In genomic region chr9:62860866-62861265, GRCm38 (mm10) we compare ENCODE assay signal across 28 mouse cellular contexts. TPM values are rescaled to one million over a fixed set of nuclear protein-coding genes. Genes with fewer than 3 reads are reported as not detected.
A peak's percentile ranks its signal among the peaks of the same experiment; 100 is the strongest.
DNase-seq lines count a peak whose midpoint lies in the region; ATAC-seq and TF ChIP-seq lines count a peak whose summit lies in the region.
"Had no signal": no experiment of that assay in that cellular context is flagged by ENCODE, and none has a peak within 500 bp of the region (broad histone marks: within the 10 kb centered on the region; RNA-seq: fewer than 3 reads in every experiment).

No protein-coding gene starts in this region.

- H3K27ac ChIP-seq in intestine, postnatal 0 days (ENCODE audit: low read depth, low read length) = peak overlapping the region; percentile 28; the same call in 1 of the 2 replicates
- no peak overlapping the region for H3K27ac ChIP-seq in intestine, embryonic 16.5 days (ENCODE audit: low read length)
- H3K27ac ChIP-seq: embryonic facial prominence, embryonic 12.5 days; forebrain, embryonic 10.5 days; forebrain, embryonic 13.5 days; hindbrain, embryonic 10.5 days; hindbrain, embryonic 13.5 days; intestine, embryonic 15.5 days had no signal

- no peak overlapping the region for H3K4me3 ChIP-seq in intestine, postnatal 0 days (ENCODE audit: low read depth, low read length)
- no peak overlapping the region for H3K4me3 ChIP-seq in intestine, embryonic 16.5 days (ENCODE audit: low read length)
- H3K4me3 ChIP-seq: embryonic facial prominence, embryonic 12.5 days; erythroblast, embryonic 14.5 days; forebrain, embryonic 10.5 days; forebrain, embryonic 13.5 days; hindbrain, embryonic 10.5 days; hindbrain, embryonic 13.5 days; intestine, embryonic 15.5 days had no signal

- DNase-seq in cerebellum, postnatal 14 days = peak; percentile 37 to 39
- peak; percentile 33 for DNase-seq in fat pad, adult 2 months (ENCODE audit: extremely low read depth, low read depth, low spot score)
- peak; percentile 59 for DNase-seq in retina, postnatal 1 day
- no peak for DNase-seq in embryo, embryonic 10.5 days (ENCODE audit: low spot score)
- no peak for DNase-seq in layer of hippocampus, adult 9-10 months (ENCODE audit: low spot score)
- DNase-seq: adrenal gland, postnatal 10 days; adrenal gland, postnatal 36 days; B cell, adult 2 months; cerebellum, adult 11-12 months; cerebellum, adult 8-10 months; gastrocnemius, postnatal 36 days; kidney, adult 2 months had no signal

- H3K9me3 ChIP-seq in intestine, postnatal 0 days (ENCODE audit: control insufficient read depth) = no peaks in the 10 kb centered on the region
- no peaks in the 10 kb centered on the region for H3K9me3 ChIP-seq in intestine, embryonic 16.5 days (ENCODE audit: control insufficient read depth, low read length)
- H3K9me3 ChIP-seq: embryonic facial prominence, embryonic 12.5 days; forebrain, embryonic 10.5 days; forebrain, embryonic 13.5 days; G1E; hindbrain, embryonic 10.5 days; hindbrain, embryonic 13.5 days; intestine, embryonic 15.5 days had no signal

- ATAC-seq in cerebellum, adult (ENCODE audit: insufficient number of reproducible peaks, low FRiP score, low TSS enrichment) = no peak
- no peak for ATAC-seq in intestine, postnatal 0 days
- ATAC-seq in intestine, embryonic 16.5 days = no peak
- ATAC-seq: forebrain, embryonic 13.5 days; forebrain, embryonic 16.5 days; hindbrain, embryonic 16.5 days; intestine, embryonic 15.5 days; Patski had no signal

- H3K9ac ChIP-seq in intestine, postnatal 0 days (ENCODE audit: low read depth, low read length) = no peak overlapping the region
- H3K9ac ChIP-seq in intestine, embryonic 16.5 days (ENCODE audit: low read depth, low read length) = no peak overlapping the region
- H3K9ac ChIP-seq: embryonic facial prominence, embryonic 12.5 days; forebrain, embryonic 13.5 days; hindbrain, embryonic 13.5 days; intestine, embryonic 15.5 days had no signal

- no peaks in the 10 kb centered on the region for H3K36me3 ChIP-seq in intestine, postnatal 0 days (ENCODE audit: control insufficient read depth, insufficient read depth)
- H3K36me3 ChIP-seq in intestine, embryonic 16.5 days (ENCODE audit: control insufficient read depth, insufficient read depth, low read length) = no peaks in the 10 kb centered on the region
- H3K36me3 ChIP-seq: embryonic facial prominence, embryonic 12.5 days; forebrain, embryonic 10.5 days; G1E; hindbrain, embryonic 10.5 days; hindbrain, embryonic 13.5 days; intestine, embryonic 15.5 days had no signal

- no peak for TF ChIP-seq CTCF in intestine, postnatal 0 days (IDR thresholded peaks at IDR 0.05; ENCODE audit: low read depth)

- H3K4me1 ChIP-seq in intestine, postnatal 0 days (replicated peaks; ENCODE audit: control insufficient read depth, insufficient read depth, low read length) = peaks cover 15% of the 10 kb centered on the region; the same call in 1 of the 2 replicates
- peaks cover 18% of the 10 kb centered on the region for H3K4me1 ChIP-seq in intestine, embryonic 16.5 days (ENCODE audit: control insufficient read depth, insufficient read depth, low read length)

- H3K4me2 ChIP-seq in intestine, postnatal 0 days (replicated peaks; ENCODE audit: low read depth) = peak overlapping the region; percentile 73
- H3K4me2 ChIP-seq in intestine, embryonic 16.5 days (ENCODE audit: low read depth, low read length) = no peak overlapping the region
- H3K4me2 ChIP-seq: embryonic facial prominence, embryonic 12.5 days; forebrain, embryonic 13.5 days; heart, embryonic 11.5 days; hindbrain, embryonic 13.5 days had no signal

- 75% methylated on average over 4 of the region's 4 CpGs for WGBS in intestine, postnatal 0 days
- WGBS in intestine, embryonic 16.5 days = 80% methylated on average over 4 of the region's 4 CpGs

- no peaks in the 10 kb centered on the region for H3K27me3 ChIP-seq in intestine, postnatal 0 days (replicated peaks; ENCODE audit: control insufficient read depth, insufficient read depth, low read length)
- no peaks in the 10 kb centered on the region for H3K27me3 ChIP-seq in intestine, embryonic 16.5 days (replicated peaks; ENCODE audit: control insufficient read depth, insufficient read depth, low read length)
- H3K27me3 ChIP-seq: CH12.LX; embryonic facial prominence, embryonic 12.5 days; intestine, embryonic 15.5 days; Patski had no signal

RNA-seq across cellular contexts. Expression of gene Calml4, which starts 3.0 kb away (rescaled TPM):
- polyA plus RNA-seq in intestine, postnatal 0 days (2015; fragmentation: Nextera tagmentation; extraction: Ambion mirVana) = 597 and 634 TPM in 2 replicates
- 286 and 319 TPM in 2 replicates for polyA plus RNA-seq in intestine, embryonic 16.5 days (2015; fragmentation: Nextera tagmentation; extraction: Ambion mirVana)
- polyA plus RNA-seq: erythroblast, embryonic 14.5 days had no signal

RNA-seq across cellular contexts. Expression of gene Cln6, which starts 22.3 kb away (rescaled TPM):
- 60.3 and 63.3 TPM in 2 replicates for polyA plus RNA-seq in intestine, postnatal 0 days (2015; fragmentation: Nextera tagmentation; extraction: Ambion mirVana)
- polyA plus RNA-seq in intestine, embryonic 16.5 days (2015; fragmentation: Nextera tagmentation; extraction: Ambion mirVana) = 34.9 and 40.2 TPM in 2 replicates

RNA-seq across cellular contexts. Expression of gene Fem1b, which starts 49.1 kb away (rescaled TPM):
- polyA plus RNA-seq in intestine, postnatal 0 days (2015; fragmentation: Nextera tagmentation; extraction: Ambion mirVana) = 8.9 and 9.2 TPM in 2 replicates
- polyA plus RNA-seq in intestine, embryonic 16.5 days (2015; fragmentation: Nextera tagmentation; extraction: Ambion mirVana) = 12.2 and 12.5 TPM in 2 replicates

Comparison
In these comparisons a context has a peak if more than half of its experiments do, and no peak if none do; other contexts are left out.
1. DNase-seq: peak in cerebellum, postnatal 14 days (2 of 2), fat pad, adult 2 months (single experiment) and retina, postnatal 1 day (single experiment); none in embryo, embryonic 10.5 days (single experiment) and layer of hippocampus, adult 9-10 months (single experiment).